Mouse (Mus musculus) limb, embryonic 14.5 days (tissue): ENCODE data around the gene Gm20388. TPM values are rescaled to one million over a fixed set of nuclear protein-coding genes. Genes with fewer than 3 reads are reported as not detected.

Experiments
- ATAC-seq: fragments of 200-750 bp; cut with Nextera tagmentation; 2 replicates; pipeline ENCODE4 v1.8.0; 2017; ENCODE audit warnings: low read depth, moderate number of reproducible peaks, moderate TSS enrichment; ENCODE audit not compliant: low FRiP score
- DNase-seq: peaks from one replicate; pipeline ENCODE4 v3.0.0-alpha.2; 2015; ENCODE audit warnings: low spot score
- H3K27ac ChIP-seq: fragments of 300-500 bp; sonication (generic); replicated peaks from 2 replicates; pipeline ENCODE4 v1.5.1; 2014; ENCODE audit warnings: low read depth, mild to moderate bottlenecking, low read length, moderate library complexity, mixed read lengths
- H3K27me3 ChIP-seq: fragments of 300-500 bp; sonication (generic); 2 replicates; pipeline ENCODE4 v1.6.1; 2014; ENCODE audit warnings: low read length, mixed read lengths; ENCODE audit not compliant: control insufficient read depth, insufficient read depth
- H3K36me3 ChIP-seq: fragments of 300-500 bp; sonication (generic); 2 replicates; pipeline ENCODE4 v1.6.1; 2014; ENCODE audit warnings: mild to moderate bottlenecking, low read length, moderate library complexity, mixed read lengths; ENCODE audit not compliant: control insufficient read depth, insufficient read depth
- H3K4me1 ChIP-seq: fragments of 300-500 bp; sonication (generic); 2 replicates; pipeline ENCODE4 v1.6.1; 2014; ENCODE audit warnings: antibody characterized with exemption, low read length, mixed read lengths; ENCODE audit not compliant: control insufficient read depth, insufficient read depth
- H3K4me2 ChIP-seq: fragments of 300-500 bp; sonication (generic); replicated peaks from 2 replicates; pipeline ENCODE4 v1.6.1; 2014; ENCODE audit warnings: low read depth, mild to moderate bottlenecking, low read length, moderate library complexity; ENCODE audit not compliant: severe bottlenecking
- H3K4me3 ChIP-seq: fragments of 300-500 bp; sonication (generic); replicated peaks from 2 replicates; pipeline ENCODE4 v1.5.1; 2014; ENCODE audit warnings: low read length
- H3K9ac ChIP-seq: fragments of 300-500 bp; sonication (generic); 2 replicates; pipeline ENCODE4 v1.6.1; 2014; ENCODE audit warnings: mild to moderate bottlenecking, low read depth, low read length, moderate library complexity; ENCODE audit not compliant: severe bottlenecking
- H3K9me3 ChIP-seq: fragments of 300-500 bp; sonication (generic); 2 replicates; pipeline ENCODE4 v1.6.1; 2016; ENCODE audit warnings: low read length; ENCODE audit not compliant: control insufficient read depth
- POLR2A ChIP-seq: fragments of 200-500 bp; IDR thresholded peaks from 2 replicates; pipeline ENCODE4 v1.8.0; 2012; ENCODE audit warnings: inconsistent platforms, mild to moderate bottlenecking, moderate library complexity, borderline replicate concordance; ENCODE audit not compliant: insufficient read depth, insufficient read length; ENCODE audit errors: extremely low read depth
- WGBS: fragments of 180-500 bp; shearing (Covaris S2); extraction: QIAGEN DNeasy Blood & Tissue Kit; methylation state at CpG from one replicate; pipeline ENCODE4 v1.1.7; 2014; 5-methylcytosine and 5-hydroxymethylcytosine counted together
- polyA plus RNA-seq, 2 experiments: library from polyadenylated mRNA; depleted of rRNA in 1 of 2; stranded (reverse) in 1 of 2; unstranded in 1 of 2; fragments of >200 nt; fragmentation: Nextera tagmentation in 1 of 2; extraction: Ambion mirVana in 1 of 2; gene quantifications; 2 replicates each; pipeline versions ENCODE4 v1.2.1 to v1.2.3; 2012 to 2014

Gene Gm20388
- polyA plus RNA-seq, 2 experiments, result 1.9 to 49.9 TPM

DNA sequence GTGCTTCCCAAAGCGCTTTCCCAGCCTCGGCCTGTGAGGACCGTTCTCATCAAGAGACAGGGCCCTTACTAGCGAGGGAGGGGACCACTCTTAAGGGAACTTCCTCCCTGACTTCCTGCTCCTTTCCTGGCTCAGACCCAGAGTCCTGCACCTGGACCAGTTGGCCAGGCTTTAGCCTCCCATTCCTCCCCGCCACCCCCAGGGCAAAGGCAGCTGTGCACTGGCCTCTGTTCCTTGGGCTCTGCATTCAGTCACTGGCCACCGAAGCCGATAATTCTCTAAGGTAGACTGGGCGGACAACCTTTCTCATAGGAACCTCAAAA, 2280.4 kb downstream of the Gm20388 start:
- Histone ChIP-seq H3K4me3 (no peak overlapping the region), H3K4me2 (0 out of 2 replicates have a peak overlapping the region, but pooled peaks have one; percentile 9), H3K36me3 (no peaks in the 10 kb centered on the region), H3K27me3 (no peaks in the 10 kb centered on the region), H3K4me1 (peaks cover 45% of the 10 kb centered on the region), H3K9ac (no peak overlapping the region; the same call in 1 of the 2 replicates), H3K27ac (peak overlapping the region; percentile 55), H3K9me3 (no peaks in the 10 kb centered on the region)
- no peak; the same call in 1 of the 2 replicates for ATAC-seq
- DNase-seq, result no peak
- 39% methylated on average over 8 of the region's 8 CpGs for WGBS
- TF ChIP-seq POLR2A, result no peak

DNA sequence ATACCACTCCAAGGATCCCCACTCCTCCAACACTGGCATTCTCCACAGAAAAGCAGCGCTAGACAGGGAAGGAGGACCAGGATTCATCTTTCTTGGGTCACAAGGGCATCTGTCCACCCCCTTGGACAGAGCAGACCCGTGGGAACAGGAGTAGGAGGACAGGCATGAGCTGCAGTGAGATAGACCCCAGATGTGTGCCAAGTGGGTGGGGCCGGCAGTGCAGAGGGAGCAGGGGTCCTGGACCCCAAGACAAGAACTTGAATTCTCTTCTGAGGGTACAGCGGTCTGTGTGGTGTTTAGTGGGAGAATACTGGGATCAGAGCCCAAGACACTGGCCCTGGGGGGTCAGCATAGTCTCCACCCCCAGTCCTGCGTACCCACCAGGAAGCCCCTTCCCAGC, 2282.1 kb downstream of the Gm20388 start:
- H3K27me3 ChIP-seq, result no peaks in the 10 kb centered on the region
- no peaks in the 10 kb centered on the region for H3K36me3 ChIP-seq
- DNase-seq, result no peak
- peaks cover 51% of the 10 kb centered on the region for H3K4me1 ChIP-seq
- TF ChIP-seq POLR2A, result no peak
- no peaks in the 10 kb centered on the region for H3K9me3 ChIP-seq
- H3K4me3 ChIP-seq, result no peak overlapping the region
- H3K27ac ChIP-seq, result 0 out of 2 replicates have a peak overlapping the region, but pooled peaks have one; percentile 44
- no peak overlapping the region for H3K9ac ChIP-seq
- no peak for ATAC-seq
- 69% methylated on average over 5 of the region's 5 CpGs for WGBS
- no peak overlapping the region for H3K4me2 ChIP-seq

DNA sequence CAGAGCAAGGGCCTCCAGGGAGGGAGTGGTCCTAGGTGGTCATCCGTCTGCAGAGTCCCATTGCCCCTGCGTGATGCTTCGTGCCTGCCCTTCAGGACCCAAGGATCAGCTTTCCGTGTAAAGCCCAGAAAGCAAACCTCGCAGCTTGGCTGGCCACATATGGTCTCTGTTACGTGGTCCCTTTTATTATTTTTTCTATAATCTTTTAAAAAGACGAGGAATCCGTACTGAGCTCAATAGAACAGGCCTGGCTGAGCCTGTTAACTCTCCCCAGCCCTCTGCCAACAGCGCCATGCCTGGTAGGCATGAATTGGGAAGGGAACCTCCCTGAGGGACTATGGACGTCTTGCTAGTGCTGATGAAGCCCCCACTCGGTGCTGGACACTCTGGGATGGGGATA, 2282.9 kb downstream of the Gm20388 start:
- WGBS, result 34% methylated on average over 11 of the region's 11 CpGs
- H3K4me1 ChIP-seq, result peaks cover 51% of the 10 kb centered on the region
- H3K27ac ChIP-seq, result peak overlapping the region; percentile 44
- H3K9ac ChIP-seq, result 0 out of 2 replicates have a peak overlapping the region, but pooled peaks have one; percentile 40
- H3K4me3 ChIP-seq, result no peak overlapping the region
- no peaks in the 10 kb centered on the region for H3K27me3 ChIP-seq
- H3K4me2 ChIP-seq, result no peak overlapping the region
- no peak for TF ChIP-seq POLR2A
- ATAC-seq (no peak), DNase-seq (peak; percentile 42)
- H3K9me3 ChIP-seq, result no peaks in the 10 kb centered on the region
- no peaks in the 10 kb centered on the region for H3K36me3 ChIP-seq

DNA sequence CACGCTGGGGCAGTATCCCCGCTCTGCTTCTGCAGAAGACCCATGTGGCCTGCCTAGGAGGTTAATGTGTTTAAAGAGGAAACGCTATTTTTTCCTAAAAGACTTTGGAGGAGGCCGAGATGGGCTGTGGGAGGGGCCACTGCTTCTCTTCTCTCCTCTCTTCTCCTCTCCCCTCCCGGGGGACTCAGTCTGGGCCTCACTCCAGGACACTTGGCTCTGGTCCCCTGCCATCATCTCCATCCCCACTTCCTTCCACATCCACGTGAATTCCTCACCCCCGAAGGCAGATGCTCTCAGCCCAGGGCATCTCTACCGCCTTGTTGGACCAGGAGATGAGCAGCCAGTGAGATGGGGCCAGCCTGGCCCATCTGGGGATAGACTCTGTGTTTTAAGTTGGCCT, 2283.8 kb downstream of the Gm20388 start:
- peak; percentile 62 for DNase-seq
- no peak for TF ChIP-seq POLR2A
- Histone ChIP-seq H3K36me3 (no peaks in the 10 kb centered on the region), H3K9me3 (no peaks in the 10 kb centered on the region), H3K4me3 (no peak overlapping the region), H3K27me3 (no peaks in the 10 kb centered on the region), H3K4me1 (peaks cover 51% of the 10 kb centered on the region), H3K9ac (no peak overlapping the region), H3K4me2 (no peak overlapping the region), H3K27ac (0 out of 2 replicates have a peak overlapping the region, but pooled peaks have one; percentile 44)
- WGBS, result 53% methylated on average over 8 of the region's 8 CpGs
- no peak for ATAC-seq

DNA sequence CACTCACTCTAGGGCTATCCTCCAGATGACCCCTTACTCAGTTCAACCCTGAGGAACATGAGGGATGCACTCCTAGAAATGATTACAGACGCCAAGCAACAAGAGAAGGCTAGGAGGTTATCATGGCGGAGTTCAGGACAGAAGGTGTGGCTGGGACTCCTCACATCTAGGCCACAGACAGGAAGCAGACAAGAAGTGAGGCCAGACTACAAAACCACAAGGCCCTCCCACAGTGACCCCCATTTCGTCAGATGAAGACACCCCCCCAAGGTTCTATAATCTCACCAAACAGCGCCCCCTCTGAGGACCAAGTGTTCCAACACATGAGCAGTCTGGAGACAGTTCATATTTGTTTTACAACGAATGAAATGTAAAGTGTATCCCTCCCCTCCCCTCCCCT, 2286.7 kb downstream of the Gm20388 start:
- ATAC-seq (no peak), DNase-seq (no peak)
- H3K27ac ChIP-seq, result no peak overlapping the region
- whole genome bisulfite sequencing, result 72% methylated on average over 5 of the region's 5 CpGs
- H3K4me2 ChIP-seq, result no peak overlapping the region
- H3K36me3 ChIP-seq, result no peaks in the 10 kb centered on the region
- no peaks in the 10 kb centered on the region for H3K9me3 ChIP-seq
- no peaks in the 10 kb centered on the region for H3K27me3 ChIP-seq
- TF ChIP-seq POLR2A, result no peak
- H3K9ac ChIP-seq, result no peak overlapping the region
- H3K4me3 ChIP-seq, result no peak overlapping the region
- peaks cover 30% of the 10 kb centered on the region for H3K4me1 ChIP-seq

DNA sequence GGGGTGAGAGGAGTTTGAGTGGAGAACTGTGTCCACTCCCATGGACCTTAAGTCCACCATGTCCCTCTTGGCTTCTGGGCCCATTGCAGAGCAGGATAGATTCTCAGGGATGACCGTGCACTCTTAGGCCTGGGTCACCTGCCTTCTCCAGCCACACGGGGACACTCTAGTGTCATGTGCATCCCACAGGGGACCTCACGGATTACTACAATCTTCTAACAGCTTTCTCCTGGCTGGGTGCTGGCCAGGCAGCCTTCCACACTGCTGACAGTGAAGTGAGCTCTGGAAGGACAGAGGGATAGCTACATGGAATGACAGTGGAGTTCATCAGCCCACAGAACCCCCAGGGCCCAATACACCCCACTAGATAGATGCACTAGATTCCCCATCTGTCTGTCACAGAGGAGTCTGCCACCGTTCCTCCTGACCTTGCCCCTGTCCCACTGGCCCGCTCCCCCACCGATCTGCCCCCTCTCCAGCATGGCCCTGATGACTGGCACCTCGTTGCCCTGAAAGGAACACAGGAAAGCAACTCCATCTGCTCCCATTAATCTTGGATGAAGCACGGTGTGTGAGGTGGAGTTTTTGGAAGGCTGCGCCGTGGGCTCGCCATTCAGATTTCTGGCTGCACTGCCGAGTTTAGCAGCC, 2287.9 kb downstream of the Gm20388 start:
- WGBS, result 65% methylated on average over 12 of the region's 12 CpGs
- H3K9ac ChIP-seq, result no peak overlapping the region
- no peak for DNase-seq

More for the DNA sequence above, 2287.9 kb downstream of the Gm20388 start:
- no peak overlapping the region for H3K4me2 ChIP-seq
- no peaks in the 10 kb centered on the region for H3K36me3 ChIP-seq
- no peaks in the 10 kb centered on the region for H3K9me3 ChIP-seq
- no peak for ATAC-seq
- H3K27me3 ChIP-seq, result no peaks in the 10 kb centered on the region
- TF ChIP-seq POLR2A, result no peak
- H3K27ac ChIP-seq, result no peak overlapping the region
- peaks cover 18% of the 10 kb centered on the region for H3K4me1 ChIP-seq
- no peak overlapping the region for H3K4me3 ChIP-seq
